Mouse (Mus musculus) embryo, embryonic 11 days (tissue): ENCODE measurements around the gene Gm44511.
"Not testable (repeated sequence)": the region's sequence is repeated elsewhere in the genome, so short reads cannot be mapped to it uniquely, and the experiment has no call there.

Experiments used
- DNase-seq: peaks from one replicate; pipeline ENCODE4 v3.0.0-alpha.2; 2015

Gm44511 gene

GRCm38 (mm10) chr6:128839921-128840320, 13.8 kb upstream of the Gm44511 start:
- DNase-seq, result peak; percentile 18

GRCm38 (mm10) chr6:128839266-128839771, 13.2 kb upstream of the Gm44511 start:
- peak; percentile 87 for DNase-seq

GRCm38 (mm10) chr6:128838342-128839265, 12.5 kb upstream of the Gm44511 start:
- peak; percentile 85 for DNase-seq

- peak; percentile 71 for DNase-seq
Observed at GRCm38 (mm10) chr6:128837454-128838341, 11.6 kb upstream of the Gm44511 start.

- DNase-seq, result peak; percentile 10
Observed at GRCm38 (mm10) chr6:128836955-128837334, 10.8 kb upstream of the Gm44511 start.

GRCm38 (mm10) chr6:128836191-128836954, 10.3 kb upstream of the Gm44511 start:
- no peak for DNase-seq

GRCm38 (mm10) chr6:128835571-128835970, 9.5 kb upstream of the Gm44511 start:
- no peak for DNase-seq

- no peak for DNase-seq
Observed at GRCm38 (mm10) chr6:128833046-128833445, 6.9 kb upstream of the Gm44511 start.

GRCm38 (mm10) chr6:128829837-128830236, 3.7 kb upstream of the Gm44511 start:
- DNase-seq, result no peak

GRCm38 (mm10) chr6:128826781-128827180, 666 bp upstream of the Gm44511 start:
- no peak for DNase-seq

- DNase-seq, result no peak
Observed at GRCm38 (mm10) chr6:128818083-128818802, 7.9 kb downstream of the Gm44511 start.

- peak; percentile 41 for DNase-seq
Observed at GRCm38 (mm10) chr6:128808532-128808931, 17.6 kb downstream of the Gm44511 start.

GRCm38 (mm10) chr6:128807021-128807420, 19.1 kb downstream of the Gm44511 start:
- peak; percentile 13 for DNase-seq

- peak; percentile 74 for DNase-seq
Observed at GRCm38 (mm10) chr6:128804823-128805640, 21.1 kb downstream of the Gm44511 start.

GRCm38 (mm10) chr6:128802999-128803857, 22.9 kb downstream of the Gm44511 start:
- peak; percentile 93 for DNase-seq

- DNase-seq, result no peak
Observed at GRCm38 (mm10) chr6:128802557-128802956, 23.6 kb downstream of the Gm44511 start.

GRCm38 (mm10) chr6:128800696-128801095, 25.4 kb downstream of the Gm44511 start:
- not testable (repeated sequence) for DNase-seq

- no peak for DNase-seq
Observed at GRCm38 (mm10) chr6:128799896-128800270, 26.2 kb downstream of the Gm44511 start.

GRCm38 (mm10) chr6:128799144-128799895, 26.8 kb downstream of the Gm44511 start:
- DNase-seq, result peak; percentile 84
